Mouse (Mus musculus) G1E-ER4 (cell line): ENCODE data around the gene Cdk5r2. TPM values are rescaled to one million over a fixed set of nuclear protein-coding genes. Genes with fewer than 3 reads are reported as not detected.

ENCODE experiments used
- GATA1 ChIP-seq: IDR thresholded peaks from one replicate; pipeline ENCODE4 v1.8.0; 2012; ENCODE audit warnings: low read length, inconsistent platforms
- polyA plus RNA-seq: library from polyadenylated mRNA; stranded (reverse); fragments of >175 nt; gene quantifications from 2 replicates; pipeline ENCODE4 v1.2.3, GENCODE M21; 2012

The Cdk5r2 gene
- polyA plus RNA-seq, 1 experiment = not detected

DNA sequence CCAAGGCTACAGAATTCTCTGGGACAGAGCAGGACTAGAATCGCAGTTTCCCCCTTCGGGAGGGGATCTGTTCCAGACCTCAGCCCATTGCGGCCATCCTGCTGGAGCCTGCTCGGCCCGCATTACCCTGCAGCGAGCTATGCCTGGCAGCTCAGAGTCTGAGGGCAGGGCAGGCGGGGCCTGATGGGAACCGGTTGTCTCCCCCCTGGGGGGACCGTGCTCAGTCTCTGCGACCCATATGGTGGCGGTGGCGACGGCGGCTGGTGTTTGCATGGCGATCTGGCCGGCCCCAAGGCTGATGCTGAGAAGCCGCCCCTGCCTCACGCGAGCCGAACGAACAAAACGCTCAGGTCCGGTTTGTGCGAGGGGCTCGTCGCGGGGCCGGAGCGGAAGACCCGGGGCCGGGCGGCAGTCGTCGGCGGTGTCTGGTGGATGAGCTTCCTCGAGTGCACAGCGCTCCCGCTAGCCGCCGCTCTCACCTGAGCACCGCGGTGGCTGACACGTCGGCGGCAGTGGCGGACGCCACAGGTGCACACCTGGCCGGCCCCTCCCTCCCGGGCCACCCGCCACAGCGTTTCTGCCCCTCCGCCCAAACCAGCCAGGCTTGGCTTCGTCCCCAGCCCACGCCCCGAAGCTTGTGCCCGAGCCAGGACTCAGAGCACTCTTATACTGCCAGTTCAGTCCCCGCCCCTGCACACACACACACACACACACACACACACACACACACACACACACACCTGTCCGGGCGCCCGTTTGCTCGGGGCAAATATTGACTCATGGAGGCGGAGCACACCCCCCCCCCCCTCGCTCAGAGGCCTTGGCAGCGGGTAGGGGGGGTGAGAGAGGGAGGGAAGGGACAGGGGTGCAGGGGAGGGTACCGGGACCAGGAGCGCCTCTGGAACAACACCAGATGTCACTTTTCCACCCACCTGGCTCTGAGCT, 45.9 kb downstream of the Cdk5r2 start:
- no peak for TF ChIP-seq GATA1

- no peak for TF ChIP-seq GATA1
These were observed 47.0 kb downstream of the Cdk5r2 start for GRCm38 (mm10) chr1:74901686-74902085.

- no peak for TF ChIP-seq GATA1
These were observed 47.5 kb downstream of the Cdk5r2 start for GRCm38 (mm10) chr1:74902191-74902590.

Other genes starting within 250 kb of the Cdk5r2 start
- gene Ttll4, start 193.2 kb upstream of the Cdk5r2 start, polyA plus RNA-seq = 21.4 and 35.0 TPM in 2 replicates
- not detected in 2 replicates for gene Cyp27a1, start 141.4 kb upstream of the Cdk5r2 start, polyA plus RNA-seq
- not detected in 2 replicates for gene Prkag3, start 105.7 kb upstream of the Cdk5r2 start, polyA plus RNA-seq
- gene Wnt6, start 83.0 kb upstream of the Cdk5r2 start, polyA plus RNA-seq = not detected in 2 replicates
- gene Wnt10a, start 63.4 kb upstream of the Cdk5r2 start, polyA plus RNA-seq = not detected in 2 replicates
- not detected in 2 replicates for gene Fev, start 30.5 kb downstream of the Cdk5r2 start, polyA plus RNA-seq
- not detected in 2 replicates for gene Cryba2, start 38.2 kb downstream of the Cdk5r2 start, polyA plus RNA-seq
- not detected in 2 replicates for gene Cfap65, start 80.7 kb downstream of the Cdk5r2 start, polyA plus RNA-seq
- gene Ihh, start 96.7 kb downstream of the Cdk5r2 start, polyA plus RNA-seq = 0.11 and 0.22 TPM in 2 replicates